In genomic region chr6:145544838-145545237, GRCm38 (mm10) we compare ENCODE assay signal across 17 mouse cellular contexts.
DNase-seq lines count a peak whose midpoint lies in the region; ATAC-seq and TF ChIP-seq lines count a peak whose summit lies in the region.
"Had no signal": no experiment of that assay in that cellular context is flagged by ENCODE, and none has a peak within 500 bp of the region (broad histone marks: within the 10 kb centered on the region; RNA-seq: fewer than 3 reads in every experiment).

No protein-coding gene starts in this region.

- H3K36me3 ChIP-seq in hindbrain, embryonic 14.5 days (replicated peaks; ENCODE audit: control insufficient read depth, insufficient read depth) = no peaks in the 10 kb centered on the region
- H3K36me3 ChIP-seq in hindbrain, embryonic 10.5 days = no peaks in the 10 kb centered on the region
- H3K36me3 ChIP-seq in stomach, postnatal 0 days (ENCODE audit: control insufficient read depth, insufficient read depth, low read length) = no peaks in the 10 kb centered on the region
- H3K36me3 ChIP-seq: heart, embryonic 15.5 days; hindbrain, embryonic 15.5 days; lung, embryonic 15.5 days had no signal

- H3K27ac ChIP-seq in hindbrain, embryonic 14.5 days = no peak overlapping the region
- H3K27ac ChIP-seq in hindbrain, embryonic 10.5 days = no peak overlapping the region
- no peak overlapping the region for H3K27ac ChIP-seq in stomach, postnatal 0 days (replicated peaks)
- H3K27ac ChIP-seq: heart, embryonic 15.5 days; hindbrain, embryonic 15.5 days; lung, embryonic 15.5 days had no signal

- DNase-seq in hindbrain, embryonic 14.5 days (ENCODE audit: low spot score) = no peak
- no peak for DNase-seq in hindbrain, embryonic 10.5 days (ENCODE audit: low spot score)
- DNase-seq in spleen, postnatal 36 days (ENCODE audit: low spot score in 2 of 2) = peak; percentile 28 to 34
- DNase-seq in spleen, postnatal 14 days (ENCODE audit: low spot score in 2 of 2) = no peak
- DNase-seq in stomach, postnatal 0 days (ENCODE audit: low spot score) = no peak
- DNase-seq in gastrocnemius, adult 8-10 months (ENCODE audit: low spot score in 2 of 2) = no peak
- DNase-seq: adrenal gland, postnatal 14 days; cerebellum, adult 9-11 months; embryo, embryonic 11 days; gastrocnemius, postnatal 36 days; right cerebral cortex, postnatal 25 days had no signal

- H3K4me3 ChIP-seq in hindbrain, embryonic 14.5 days (replicated peaks; ENCODE audit: low read length) = no peak overlapping the region
- no peak overlapping the region for H3K4me3 ChIP-seq in hindbrain, embryonic 10.5 days
- H3K4me3 ChIP-seq in stomach, postnatal 0 days (ENCODE audit: low read depth, low read length) = no peak overlapping the region
- H3K4me3 ChIP-seq: heart, embryonic 15.5 days; hindbrain, embryonic 15.5 days; lung, embryonic 15.5 days had no signal

- no peak overlapping the region for H3K4me2 ChIP-seq in hindbrain, embryonic 14.5 days (replicated peaks)
- no peak overlapping the region for H3K4me2 ChIP-seq in stomach, postnatal 0 days (replicated peaks; ENCODE audit: low read depth)
- H3K4me2 ChIP-seq: heart, embryonic 15.5 days; hindbrain, embryonic 15.5 days; lung, embryonic 15.5 days had no signal

- no peaks in the 10 kb centered on the region for H3K27me3 ChIP-seq in hindbrain, embryonic 14.5 days (ENCODE audit: control insufficient read depth, insufficient read depth, low read length)
- H3K27me3 ChIP-seq in hindbrain, embryonic 10.5 days (ENCODE audit: insufficient read depth, poor library complexity, severe bottlenecking) = no peaks in the 10 kb centered on the region
- no peaks in the 10 kb centered on the region for H3K27me3 ChIP-seq in stomach, postnatal 0 days (ENCODE audit: control insufficient read depth, insufficient read depth, low read length)
- H3K27me3 ChIP-seq: CH12.LX; heart, embryonic 15.5 days; hindbrain, embryonic 15.5 days; lung, embryonic 15.5 days had no signal

- no peak for TF ChIP-seq CTCF in stomach, postnatal 0 days (IDR thresholded peaks at IDR 0.05; ENCODE audit: low read depth)

- no peak overlapping the region for H3K9ac ChIP-seq in hindbrain, embryonic 14.5 days
- H3K9ac ChIP-seq in stomach, postnatal 0 days (ENCODE audit: low read length) = no peak overlapping the region
- H3K9ac ChIP-seq: heart, embryonic 15.5 days; hindbrain, embryonic 15.5 days; lung, embryonic 15.5 days had no signal

- WGBS in hindbrain, embryonic 14.5 days = 91% methylated on average over 2 of the region's 2 CpGs
- 92% methylated on average over 2 of the region's 2 CpGs for WGBS in hindbrain, embryonic 10.5 days
- 93% methylated on average over 2 of the region's 2 CpGs for whole genome bisulfite sequencing in stomach, postnatal 0 days

- ATAC-seq in hindbrain, embryonic 14.5 days (ENCODE audit: low FRiP score) = 0 out of 2 replicates have a peak, but pooled peaks have one; percentile 11
- peak; percentile 92 for ATAC-seq in megakaryocyte, adult 5-6 weeks (ENCODE audit: poor library complexity, severe bottlenecking)
- peak; percentile 76 for ATAC-seq in stomach, postnatal 0 days (ENCODE audit: low FRiP score, low TSS enrichment)
- ATAC-seq in inflammation-experienced regulatory T-cells, adult 6 months = no peak

- H3K9me3 ChIP-seq in hindbrain, embryonic 14.5 days (ENCODE audit: control insufficient read depth, low read length) = peaks cover 9% of the 10 kb centered on the region
- H3K9me3 ChIP-seq in hindbrain, embryonic 10.5 days = peaks cover 11% of the 10 kb centered on the region
- H3K9me3 ChIP-seq in stomach, postnatal 0 days (ENCODE audit: control insufficient read depth, low read length) = no peaks in the 10 kb centered on the region
- H3K9me3 ChIP-seq: hindbrain, embryonic 15.5 days; lung, embryonic 15.5 days had no signal

- no peak for TF ChIP-seq EP300 in stomach, postnatal 0 days (optimal IDR thresholded peaks at IDR 0.05)

- H3K4me1 ChIP-seq in hindbrain, embryonic 14.5 days (replicated peaks; ENCODE audit: control insufficient read depth, insufficient read depth, low read length) = no peaks in the 10 kb centered on the region
- peaks cover 17% of the 10 kb centered on the region for H3K4me1 ChIP-seq in hindbrain, embryonic 10.5 days (replicated peaks)
- H3K4me1 ChIP-seq in stomach, postnatal 0 days (replicated peaks; ENCODE audit: control insufficient read depth, insufficient read depth) = no peaks in the 10 kb centered on the region
- H3K4me1 ChIP-seq: hindbrain, embryonic 15.5 days had no signal

Comparison
In these comparisons a context has a peak if more than half of its experiments do, and no peak if none do; other contexts are left out.
1. DNase-seq: peak in spleen, postnatal 36 days (2 of 2); none in hindbrain, embryonic 14.5 days (single experiment), hindbrain, embryonic 10.5 days (single experiment), spleen, postnatal 14 days (0 of 2), stomach, postnatal 0 days (single experiment) and gastrocnemius, adult 8-10 months (0 of 2).